Mouse (Mus musculus) E14TG2a.4 (cell line): Measurements from ENCODE around the gene Tomm40.

ENCODE experiments used
- H3K27me3 ChIP-seq: 2 replicates; pipeline ENCODE4 v1.6.1; 2014; ENCODE audit warnings: low read length, control low read depth; ENCODE audit not compliant: insufficient read depth
- H3K36me3 ChIP-seq: 2 replicates; pipeline ENCODE4 v1.6.1; 2014; ENCODE audit warnings: low read length, control low read depth; ENCODE audit not compliant: insufficient read depth
- H3K4me1 ChIP-seq: replicated peaks from 2 replicates; pipeline ENCODE4 v1.6.1; 2014; ENCODE audit warnings: low read depth, low read length, control low read depth
- H3K4me3 ChIP-seq: replicated peaks from 2 replicates; pipeline ENCODE4 v1.5.1; 2014; ENCODE audit warnings: mild to moderate bottlenecking, low read length
- H3K9me3 ChIP-seq: 2 replicates; pipeline ENCODE4 v1.6.1; 2014; ENCODE audit warnings: low read length, control low read depth
- CTCF ChIP-seq: conservative IDR thresholded peaks from 2 replicates; pipeline ENCODE4 v1.5.1; 2014; ENCODE audit warnings: low read length
- NANOG ChIP-seq: IDR thresholded peaks from 2 replicates; pipeline ENCODE4 v1.6.1; 2014; ENCODE audit warnings: borderline replicate concordance, low read length, mixed read lengths
- POU5F1 ChIP-seq: IDR thresholded peaks from 2 replicates; pipeline ENCODE4 v1.6.1; 2014; ENCODE audit warnings: low read length, borderline replicate concordance

Tomm40 gene

DNA sequence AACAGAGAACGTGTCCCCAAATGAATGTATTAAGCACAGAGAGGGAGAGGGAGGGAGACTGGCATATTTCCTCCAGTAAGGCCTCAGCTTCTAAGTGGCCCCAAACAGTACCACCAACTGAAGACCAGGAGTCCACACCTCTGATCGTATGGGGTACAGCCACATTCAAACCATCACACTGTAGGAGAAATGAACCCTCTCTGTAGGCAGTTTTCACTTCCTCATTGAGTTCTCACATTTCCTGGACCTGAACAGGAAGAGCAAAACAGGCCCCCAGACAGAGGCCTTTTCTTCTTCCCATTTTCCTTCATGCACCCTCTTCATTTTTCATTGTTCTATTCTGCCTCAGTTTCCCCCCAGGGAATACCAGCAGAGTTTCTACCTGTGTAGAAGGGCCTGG is 47.8 kb downstream of the Tomm40 start:
- no peaks in the 10 kb centered on the region for H3K9me3 ChIP-seq
- H3K27me3 ChIP-seq, result peaks cover 5% of the 10 kb centered on the region
- no peak for TF ChIP-seq CTCF
- no peak for TF ChIP-seq POU5F1
- TF ChIP-seq NANOG, result no peak
- no peak overlapping the region for H3K4me3 ChIP-seq
- peaks cover 38% of the 10 kb centered on the region for H3K4me1 ChIP-seq
- peaks cover 6% of the 10 kb centered on the region for H3K36me3 ChIP-seq

DNA sequence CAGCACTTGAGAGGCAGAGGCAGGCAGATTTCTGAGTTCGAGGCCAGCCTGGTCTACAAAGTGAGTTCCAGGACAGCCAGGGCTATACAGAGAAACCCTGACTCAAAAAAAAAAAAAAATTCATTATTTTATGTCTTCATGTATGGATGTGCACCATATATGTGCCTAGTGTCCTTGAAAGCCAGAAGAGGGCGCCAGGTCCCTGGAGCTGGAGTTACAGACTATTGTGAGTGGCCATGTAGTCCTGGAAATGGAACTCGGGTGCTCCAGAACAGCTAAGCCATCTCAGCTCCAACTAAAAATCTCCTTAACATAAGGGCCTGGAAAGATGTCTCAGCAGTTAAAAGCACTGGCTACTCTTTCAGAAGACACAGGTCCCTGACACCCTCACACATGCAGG is 48.5 kb downstream of the Tomm40 start:
- TF ChIP-seq CTCF (peak; percentile 27; the same call in 1 of the 2 replicates), NANOG (no peak), POU5F1 (no peak)
- peaks cover 13% of the 10 kb centered on the region for H3K36me3 ChIP-seq
- no peaks in the 10 kb centered on the region for H3K9me3 ChIP-seq
- H3K4me1 ChIP-seq, result peaks cover 45% of the 10 kb centered on the region
- H3K27me3 ChIP-seq, result peaks cover 5% of the 10 kb centered on the region
- no peak overlapping the region for H3K4me3 ChIP-seq

DNA sequence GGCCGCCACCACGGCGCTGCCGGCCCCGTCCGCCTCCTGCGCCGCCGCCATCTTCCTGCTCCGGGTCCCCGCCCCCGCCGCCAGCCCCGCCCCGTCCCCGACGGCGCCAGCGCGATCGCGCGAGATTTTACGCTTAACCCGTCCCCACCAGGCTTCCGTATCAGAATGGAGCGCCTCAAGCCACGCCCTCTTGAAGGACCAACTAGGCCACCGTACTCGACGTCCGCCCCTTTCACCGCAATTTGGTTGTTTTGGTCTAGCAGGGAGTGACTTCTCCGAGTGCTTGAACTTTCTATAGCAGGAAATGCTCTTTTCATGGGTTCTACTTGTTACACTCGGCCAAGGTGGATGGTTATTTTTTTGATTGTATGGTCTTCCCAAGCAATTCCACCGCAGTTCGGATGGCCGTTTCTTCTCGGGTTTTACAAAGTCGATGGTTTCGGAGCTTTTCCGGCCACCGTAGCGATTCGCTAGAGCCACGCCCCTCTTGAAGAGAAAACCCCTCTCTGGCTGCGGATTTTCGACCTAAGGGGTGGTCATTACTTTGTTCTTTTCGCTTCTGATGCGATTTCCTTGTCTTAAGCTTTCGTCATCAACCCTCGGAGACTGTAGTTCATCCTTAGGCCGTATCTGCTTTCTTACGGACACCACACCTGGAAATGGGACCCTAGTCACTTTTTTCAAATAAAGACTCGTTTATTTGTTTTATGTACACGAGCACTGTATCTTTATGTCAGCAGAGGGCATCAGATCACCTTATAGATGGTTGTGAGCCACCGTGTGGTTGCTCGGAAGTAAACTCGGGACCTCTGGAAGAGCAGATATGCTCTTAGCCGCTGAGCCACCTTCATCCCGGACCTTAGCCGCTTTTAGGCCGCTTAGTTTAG is 50.0 kb downstream of the Tomm40 start, which contains the start of gene Clptm1:
Gene Clptm1 (minus strand): TSS at position 79 of the 887 bp plus-strand sequence.
- Histone ChIP-seq H3K4me1 (peaks cover 46% of the 10 kb centered on the region), H3K27me3 (peaks cover 5% of the 10 kb centered on the region), H3K36me3 (peaks cover 28% of the 10 kb centered on the region), H3K9me3 (no peaks in the 10 kb centered on the region), H3K4me3 (peak within 1 kb of the TSS; percentile 100)
- TF ChIP-seq CTCF (peak; percentile 28; the same call in 1 of the 2 replicates), NANOG (no peak; the same call in 1 of the 2 replicates)

DNA sequence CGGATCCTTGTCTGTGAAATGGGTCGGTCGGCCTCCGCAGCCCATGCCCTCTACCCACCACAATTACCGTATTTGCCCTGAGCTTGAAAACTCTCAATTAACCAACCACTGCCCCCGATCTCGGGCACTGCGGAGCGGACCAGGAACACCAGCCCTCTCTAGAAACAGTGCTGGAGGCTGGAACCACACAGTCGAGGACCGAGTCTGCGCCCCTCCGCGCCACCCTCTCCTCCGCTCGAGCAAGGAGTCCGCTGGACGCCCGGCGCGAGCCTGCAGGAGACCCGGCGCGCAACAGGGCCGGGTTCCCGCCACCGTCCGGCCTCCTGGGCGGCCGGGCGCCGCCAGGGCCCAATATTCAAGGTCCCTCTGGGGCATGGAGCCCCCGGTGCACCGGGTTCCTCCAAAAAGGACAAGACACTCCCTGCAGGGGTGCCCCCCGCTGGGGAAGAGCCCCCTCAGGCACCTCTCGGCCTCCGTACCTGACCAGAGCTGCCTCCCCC is 50.7 kb downstream of the Tomm40 start:
- TF ChIP-seq NANOG (no peak), CTCF (no peak), POU5F1 (no peak)
- H3K27me3 ChIP-seq, result peaks cover 5% of the 10 kb centered on the region
- peaks cover 48% of the 10 kb centered on the region for H3K4me1 ChIP-seq
- H3K9me3 ChIP-seq, result no peaks in the 10 kb centered on the region
- peak overlapping the region; percentile 100 for H3K4me3 ChIP-seq
- peaks cover 35% of the 10 kb centered on the region for H3K36me3 ChIP-seq

DNA sequence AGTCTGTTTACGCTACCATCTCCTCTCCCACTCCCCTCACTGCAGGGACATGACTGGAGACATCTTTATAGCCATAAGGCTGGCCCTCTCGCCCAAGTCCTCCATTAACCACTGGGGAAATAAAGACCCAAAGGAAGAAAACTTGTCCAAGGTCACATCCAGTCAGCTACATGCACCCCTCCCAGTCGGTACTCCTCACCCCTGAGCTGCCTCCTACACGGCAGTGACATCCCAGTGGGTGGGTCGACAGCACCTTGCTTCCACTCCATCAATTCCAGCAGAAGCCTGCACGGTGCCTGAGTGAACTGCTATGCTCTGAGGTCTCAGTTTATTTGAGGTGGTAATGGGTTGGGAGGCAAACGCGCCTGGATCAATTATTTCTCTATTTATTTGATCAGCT is 51.3 kb downstream of the Tomm40 start:
- Histone ChIP-seq H3K9me3 (no peaks in the 10 kb centered on the region), H3K36me3 (peaks cover 40% of the 10 kb centered on the region)

DNA sequence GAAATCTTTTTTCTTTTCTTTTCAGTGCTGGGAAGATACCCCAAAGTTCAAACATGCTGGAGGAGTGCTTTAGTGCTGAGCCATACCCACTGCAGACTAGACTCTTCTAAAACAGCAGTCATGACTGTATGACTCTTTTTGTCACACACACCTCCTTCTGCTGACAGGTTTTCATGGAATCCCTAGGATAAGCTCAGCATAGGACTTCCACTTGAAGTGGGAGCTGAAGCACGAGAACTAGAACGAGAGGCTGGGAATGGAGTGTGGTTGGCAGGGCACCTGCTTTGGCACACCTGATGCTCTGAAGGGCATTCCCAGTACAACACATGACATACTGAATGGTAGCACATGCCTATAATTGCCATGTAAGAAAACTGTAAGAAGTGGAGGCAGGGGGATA is 62.6 kb downstream of the Tomm40 start:
- Histone ChIP-seq H3K4me1 (peaks cover 31% of the 10 kb centered on the region), H3K9me3 (no peaks in the 10 kb centered on the region), H3K27me3 (no peaks in the 10 kb centered on the region), H3K4me3 (no peak overlapping the region), H3K36me3 (peaks cover 90% of the 10 kb centered on the region)
- TF ChIP-seq POU5F1, result no peak
- TF ChIP-seq NANOG, result no peak
- TF ChIP-seq CTCF, result no peak

More for the DNA sequence above, 51.3 kb downstream of the Tomm40 start:
- peaks cover 5% of the 10 kb centered on the region for H3K27me3 ChIP-seq
- TF ChIP-seq POU5F1 (no peak), CTCF (no peak), NANOG (no peak)
- peak overlapping the region; percentile 100 for H3K4me3 ChIP-seq
- peaks cover 43% of the 10 kb centered on the region for H3K4me1 ChIP-seq
